Mouse (Mus musculus) lung, postnatal 10 days (tissue): ENCODE data around the gene Tecpr1.

Source experiments
- DNase-seq: peaks from one replicate; pipeline ENCODE4 v3.0.0; 2021

The Tecpr1 gene

GRCm38 (mm10) chr5:144207478-144207877 is 15.9 kb downstream of the Tecpr1 start:
- DNase-seq = peak; percentile 52

- no peak for DNase-seq
Measured at GRCm38 (mm10) chr5:144206069-144206468, 17.3 kb downstream of the Tecpr1 start.

- no peak for DNase-seq
Measured at GRCm38 (mm10) chr5:144204911-144205310, 18.5 kb downstream of the Tecpr1 start.

- no peak for DNase-seq
Measured at GRCm38 (mm10) chr5:144204303-144204702, 19.1 kb downstream of the Tecpr1 start.

- DNase-seq = no peak
Measured at GRCm38 (mm10) chr5:144203398-144203959, 19.9 kb downstream of the Tecpr1 start.

GRCm38 (mm10) chr5:144202430-144202829 is 21.0 kb downstream of the Tecpr1 start:
- no peak for DNase-seq

GRCm38 (mm10) chr5:144200616-144201015 is 22.8 kb downstream of the Tecpr1 start:
- DNase-seq = no peak

GRCm38 (mm10) chr5:144195567-144195966 is 27.8 kb downstream of the Tecpr1 start:
- DNase-seq = no peak

GRCm38 (mm10) chr5:144194416-144194815 is 29.0 kb downstream of the Tecpr1 start:
- DNase-seq = no peak

- DNase-seq = no peak
Measured at GRCm38 (mm10) chr5:144192673-144193072, 30.7 kb downstream of the Tecpr1 start.

- DNase-seq = no peak
Measured at GRCm38 (mm10) chr5:144191026-144191425, 32.4 kb downstream of the Tecpr1 start.

- DNase-seq = peak; percentile 66
Measured at GRCm38 (mm10) chr5:144189950-144190583, 33.3 kb downstream of the Tecpr1 start, which contains the start of gene Bhlha15. Bhlha15 (plus strand) TSS chr5:144190286.

GRCm38 (mm10) chr5:144189327-144189726 is 34.1 kb downstream of the Tecpr1 start:
- DNase-seq = no peak

GRCm38 (mm10) chr5:144188422-144188821 is 35.0 kb downstream of the Tecpr1 start:
- DNase-seq = no peak

GRCm38 (mm10) chr5:144184350-144185045 is 38.9 kb downstream of the Tecpr1 start:
- DNase-seq = no peak

- peak; percentile 71 for DNase-seq
Measured at GRCm38 (mm10) chr5:144183647-144184335, 39.6 kb downstream of the Tecpr1 start.

- no peak for DNase-seq
Measured at GRCm38 (mm10) chr5:144183248-144183559, 40.2 kb downstream of the Tecpr1 start.

- no peak for DNase-seq
Measured at GRCm38 (mm10) chr5:144182542-144183247, 40.7 kb downstream of the Tecpr1 start.

GRCm38 (mm10) chr5:144181249-144181648 is 42.2 kb downstream of the Tecpr1 start:
- DNase-seq = no peak

GRCm38 (mm10) chr5:144178216-144178615 is 45.2 kb downstream of the Tecpr1 start:
- no peak for DNase-seq

GRCm38 (mm10) chr5:144173648-144174047 is 49.8 kb downstream of the Tecpr1 start:
- DNase-seq = no peak

GRCm38 (mm10) chr5:144169275-144169975 is 54.0 kb downstream of the Tecpr1 start:
- no peak for DNase-seq
